Mouse (Mus musculus): ENCODE results near the gene Slco6d1. TPM values are rescaled to one million over a fixed set of nuclear protein-coding genes. Genes with fewer than 3 reads are reported as not detected.

The Slco6d1 gene
- polyA plus RNA-seq, 1 experiment = not detected

DNA sequence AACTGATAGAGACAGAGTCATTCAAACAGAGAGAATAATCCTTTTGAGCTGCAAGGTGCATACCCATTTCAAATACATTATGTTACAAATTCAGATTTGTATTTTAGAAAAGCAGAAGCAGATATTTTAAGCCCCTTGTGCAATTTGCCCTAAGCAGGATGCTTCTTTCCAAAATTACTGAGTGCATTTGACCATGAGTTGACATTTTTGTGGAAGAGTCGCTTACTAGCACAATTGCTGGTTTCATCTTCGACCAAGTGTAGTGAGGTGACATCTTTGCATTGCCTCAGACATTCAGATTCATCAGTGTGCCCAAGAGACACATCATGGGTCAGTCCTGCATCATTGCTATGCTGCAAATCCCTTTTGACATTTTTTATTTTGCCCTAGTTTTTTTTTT lies 133.5 kb downstream of the Slco6d1 start:
- Histone ChIP-seq H3K27me3 (replicated peaks) (no peaks in the 10 kb centered on the region), H3K9me3 (no peaks in the 10 kb centered on the region), H3K4me1 (no peaks in the 10 kb centered on the region), H3K4me3 (replicated peaks) (no peak overlapping the region), H3K36me3 (replicated peaks; ENCODE audit: low read length) (no peaks in the 10 kb centered on the region)
- no peak for TF ChIP-seq GATA1 (IDR thresholded peaks at IDR 0.05; ENCODE audit: borderline replicate concordance, low read length)
- TF ChIP-seq FLI1 (IDR thresholded peaks at IDR 0.05; ENCODE audit: low read length) = no peak

DNA sequence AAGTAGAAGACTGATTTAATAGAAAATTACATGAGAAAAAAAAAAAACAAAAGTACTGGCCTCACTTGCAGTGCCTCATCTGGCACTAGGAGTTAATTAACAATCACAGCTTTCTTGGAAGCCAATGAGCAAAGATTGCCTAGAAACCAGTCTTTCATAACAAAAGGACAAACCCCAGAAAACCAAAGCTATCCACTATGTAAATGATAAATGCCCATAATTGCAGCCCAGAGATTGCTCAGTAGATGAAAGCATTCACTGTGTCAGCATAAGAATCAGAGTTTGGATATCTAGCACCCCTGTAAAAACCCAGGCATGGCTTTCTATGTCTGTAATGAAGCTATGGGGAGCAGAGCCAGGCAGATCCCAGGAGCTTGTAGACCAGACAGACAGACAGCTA lies 144.8 kb downstream of the Slco6d1 start:
- H3K36me3 ChIP-seq (replicated peaks; ENCODE audit: low read length) = no peaks in the 10 kb centered on the region
- 0 out of 2 replicates have a peak, but pooled peaks cover 2% of the 10 kb centered on the region for H3K9me3 ChIP-seq
- TF ChIP-seq GATA1 (IDR thresholded peaks at IDR 0.05; ENCODE audit: borderline replicate concordance, low read length) = no peak
- H3K27me3 ChIP-seq (replicated peaks) = no peaks in the 10 kb centered on the region
- no peaks in the 10 kb centered on the region for H3K4me1 ChIP-seq
- no peak overlapping the region for H3K4me3 ChIP-seq (replicated peaks)
